Comparison of ENCODE assay signal across 8 mouse cellular contexts in the genomic region with DNA sequence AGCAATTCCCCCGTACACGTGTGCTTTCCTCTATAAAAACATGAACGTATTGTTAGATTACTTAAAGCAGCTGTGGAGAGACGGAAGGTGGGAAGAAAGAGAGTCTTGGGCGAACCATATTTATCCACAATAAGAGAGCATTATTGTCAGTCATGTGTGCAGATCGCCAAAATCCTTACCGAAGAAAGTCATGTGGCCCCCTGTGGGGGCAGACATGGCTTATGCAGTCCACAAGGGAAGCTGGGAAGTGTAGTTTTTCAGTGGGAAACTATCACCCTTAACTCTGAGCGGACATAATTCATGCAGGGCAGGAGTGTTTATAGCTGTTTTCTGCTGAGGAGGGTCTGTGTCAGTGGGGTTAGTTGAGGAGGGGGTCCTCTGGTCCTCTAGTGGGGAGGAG.
DNase-seq lines count a peak whose midpoint lies in the region; ATAC-seq and TF ChIP-seq lines count a peak whose summit lies in the region.
"Had no signal": no experiment of that assay in that cellular context is flagged by ENCODE, and none has a peak within 500 bp of the region (broad histone marks: within the 10 kb centered on the region; RNA-seq: fewer than 3 reads in every experiment).

No protein-coding gene starts in this region.

- no peaks in the 10 kb centered on the region for H3K27me3 ChIP-seq in kidney, embryonic 16.5 days (ENCODE audit: insufficient read depth, low read length)
- H3K27me3 ChIP-seq in embryonic facial prominence, embryonic 13.5 days: no peaks in the 10 kb centered on the region
- H3K27me3 ChIP-seq in cerebellum, adult 2 months (ENCODE audit: control insufficient read depth, insufficient read depth, low read length): no peaks in the 10 kb centered on the region

- no peaks in the 10 kb centered on the region; the same call in 1 of the 2 replicates for H3K9me3 ChIP-seq in kidney, embryonic 16.5 days (ENCODE audit: low read length)
- H3K9me3 ChIP-seq in embryonic facial prominence, embryonic 13.5 days: no peaks in the 10 kb centered on the region

- no peak overlapping the region; the same call in 1 of the 2 replicates for H3K27ac ChIP-seq in kidney, embryonic 16.5 days (ENCODE audit: low read length)
- H3K27ac ChIP-seq in embryonic facial prominence, embryonic 13.5 days: peak overlapping the region; percentile 71
- H3K27ac ChIP-seq in cerebellum, adult 2 months (ENCODE audit: insufficient read depth, low read length): no peak overlapping the region

- TF ChIP-seq CTCF in cerebellum, adult 2 months (IDR thresholded peaks at IDR 0.05; ENCODE audit: borderline replicate concordance, insufficient read depth, low read depth, low read length): no peak

- H3K4me3 ChIP-seq in kidney, embryonic 16.5 days (ENCODE audit: low read length): 0 out of 2 replicates have a peak overlapping the region, but pooled peaks have one; percentile 7
- H3K4me3 ChIP-seq in embryonic facial prominence, embryonic 13.5 days: peak overlapping the region; percentile 12; the same call in 1 of the 2 replicates
- no peak overlapping the region for H3K4me3 ChIP-seq in cerebellum, adult 2 months (replicated peaks; ENCODE audit: insufficient read depth, low read depth, low read length)

- TF ChIP-seq POLR2A in cerebellum, adult 2 months (IDR thresholded peaks at IDR 0.05; ENCODE audit: borderline replicate concordance, insufficient read depth, low read length): no peak

- DNase-seq in kidney, postnatal 14 days: no peak
- peak; percentile 7 for DNase-seq in layer of hippocampus, adult 9-10 months (ENCODE audit: low spot score)
- DNase-seq in retina, embryonic 14.5 days (ENCODE audit: low spot score): peak; percentile 25
- DNase-seq in cerebellum, adult 2 months: no peak
- DNase-seq in thymus, postnatal 0 days (ENCODE audit: low spot score): no peak
- DNase-seq: heart, adult 11 months had no signal

- peak overlapping the region; percentile 40; the same call in 1 of the 2 replicates for H3K9ac ChIP-seq in kidney, embryonic 16.5 days (replicated peaks; ENCODE audit: low read length)
- no peak overlapping the region for H3K9ac ChIP-seq in embryonic facial prominence, embryonic 13.5 days

- no peaks in the 10 kb centered on the region for H3K36me3 ChIP-seq in kidney, embryonic 16.5 days (ENCODE audit: insufficient read depth, low read length)
- no peaks in the 10 kb centered on the region for H3K36me3 ChIP-seq in embryonic facial prominence, embryonic 13.5 days

- 52% methylated on average over 8 of the region's 8 CpGs for WGBS in kidney, embryonic 16.5 days
- WGBS in embryonic facial prominence, embryonic 13.5 days: 29% methylated on average over 8 of the region's 8 CpGs
- WGBS in cerebellum, adult 2 months: 61% methylated on average over 8 of the region's 8 CpGs

- H3K4me2 ChIP-seq in kidney, embryonic 16.5 days (replicated peaks; ENCODE audit: low read depth, low read length): peak overlapping the region; percentile 22
- peak overlapping the region; percentile 47 for H3K4me2 ChIP-seq in embryonic facial prominence, embryonic 13.5 days

- no peak for ATAC-seq in kidney, embryonic 16.5 days (ENCODE audit: low FRiP score, low TSS enrichment)
- no peak for ATAC-seq in embryonic facial prominence, embryonic 13.5 days (ENCODE audit: insufficient number of reproducible peaks, insufficient read depth, low FRiP score, low TSS enrichment, low read depth)

- peaks cover 12% of the 10 kb centered on the region; the same call in 1 of the 2 replicates for H3K4me1 ChIP-seq in kidney, embryonic 16.5 days (ENCODE audit: insufficient read depth, low read length)
- H3K4me1 ChIP-seq in embryonic facial prominence, embryonic 13.5 days: peaks cover 51% of the 10 kb centered on the region
- no peaks in the 10 kb centered on the region for H3K4me1 ChIP-seq in cerebellum, adult 2 months (ENCODE audit: control insufficient read depth, insufficient read depth, low read length)

Comparison
In these comparisons a context has a peak if more than half of its experiments do, and no peak if none do; other contexts are left out.
1. DNase-seq: peak in layer of hippocampus, adult 9-10 months (single experiment) and retina, embryonic 14.5 days (single experiment); none in kidney, postnatal 14 days (single experiment), cerebellum, adult 2 months (0 of 2) and thymus, postnatal 0 days (single experiment).